Mouse (Mus musculus) liver, adult 2 months (tissue): ENCODE results near the gene Banp.

Source experiments
- CTCF ChIP-seq: fragments of 200-500 bp; IDR thresholded peaks from 2 replicates; pipeline ENCODE4 v1.5.1; 2011; ENCODE audit warnings: low read depth, low read length, control low read depth
- POLR2A ChIP-seq: fragments of 200-500 bp; IDR thresholded peaks from 2 replicates; pipeline ENCODE4 v1.6.1; 2011; ENCODE audit warnings: low read length, control low read depth; ENCODE audit not compliant: insufficient read depth; ENCODE audit errors: extremely low read depth

- TF ChIP-seq POLR2A (no peak), CTCF (no peak)
These were observed 44.6 kb upstream of the Banp start for GRCm38 (mm10) chr8:121904999-121905398.
